Mouse (Mus musculus): ENCODE data around the gene Gm11172. TPM values are rescaled to one million over a fixed set of nuclear protein-coding genes. Genes with fewer than 3 reads are reported as not detected.

Gm11172 gene
- polyA plus RNA-seq, 1 experiment from 2014 or later = not detected

- Histone ChIP-seq H3K27me3 (ENCODE audit: insufficient read depth, poor library complexity, severe bottlenecking) (no peaks in the 10 kb centered on the region), H3K36me3 (no peaks in the 10 kb centered on the region), H3K4me1 (replicated peaks) (no peaks in the 10 kb centered on the region), H3K27ac (no peak overlapping the region), H3K9me3 (no peaks in the 10 kb centered on the region), H3K4me3 (no peak overlapping the region)
- DNase-seq (ENCODE audit: low spot score) = no peak
- 89% methylated on average over 4 of the region's 4 CpGs for WGBS
These were observed 13.1 kb downstream of the Gm11172 start for GRCm38 (mm10) chr16:10825840-10826239.

- Histone ChIP-seq H3K4me3 (no peak overlapping the region), H3K27ac (no peak overlapping the region), H3K27me3 (ENCODE audit: insufficient read depth, poor library complexity, severe bottlenecking) (no peaks in the 10 kb centered on the region), H3K9me3 (no peaks in the 10 kb centered on the region), H3K36me3 (no peaks in the 10 kb centered on the region), H3K4me1 (replicated peaks) (no peaks in the 10 kb centered on the region)
- 90% methylated on average over 9 of the region's 9 CpGs for WGBS
- no peak for DNase-seq (ENCODE audit: low spot score)
These were observed 14.6 kb downstream of the Gm11172 start for GRCm38 (mm10) chr16:10827269-10827668.

- H3K36me3 ChIP-seq = no peaks in the 10 kb centered on the region
- H3K4me3 ChIP-seq = no peak overlapping the region
- H3K27ac ChIP-seq = no peak overlapping the region
- no peaks in the 10 kb centered on the region for H3K9me3 ChIP-seq
- H3K27me3 ChIP-seq (ENCODE audit: insufficient read depth, poor library complexity, severe bottlenecking) = no peaks in the 10 kb centered on the region
- H3K4me1 ChIP-seq (replicated peaks) = no peaks in the 10 kb centered on the region
- WGBS = 84% methylated on average over 7 of the region's 7 CpGs
- DNase-seq (ENCODE audit: low spot score) = no peak
These were observed 15.2 kb downstream of the Gm11172 start for GRCm38 (mm10) chr16:10827766-10828460.

GRCm38 (mm10) chr16:10828461-10828805 is 15.7 kb downstream of the Gm11172 start:
- no peak overlapping the region for H3K4me3 ChIP-seq
- H3K27ac ChIP-seq = no peak overlapping the region
- 83% methylated on average over 4 of the region's 4 CpGs for WGBS
- H3K36me3 ChIP-seq = no peaks in the 10 kb centered on the region
- H3K27me3 ChIP-seq (ENCODE audit: insufficient read depth, poor library complexity, severe bottlenecking) = peaks cover 3% of the 10 kb centered on the region; the same call in 1 of the 2 replicates
- no peak for DNase-seq (ENCODE audit: low spot score)
- H3K4me1 ChIP-seq (replicated peaks) = no peaks in the 10 kb centered on the region
- H3K9me3 ChIP-seq = no peaks in the 10 kb centered on the region

- 10% methylated on average over 12 of the region's 12 CpGs for WGBS
- no peaks in the 10 kb centered on the region for H3K9me3 ChIP-seq
- peaks cover 35% of the 10 kb centered on the region for H3K4me1 ChIP-seq (replicated peaks)
- peak overlapping the region; percentile 95 for H3K27ac ChIP-seq
- H3K4me3 ChIP-seq = peak overlapping the region; percentile 91
- H3K27me3 ChIP-seq (ENCODE audit: insufficient read depth, poor library complexity, severe bottlenecking) = peaks cover 11% of the 10 kb centered on the region
- peaks cover under 1% of the 10 kb centered on the region; the same call in 1 of the 2 replicates for H3K36me3 ChIP-seq
- no peak for DNase-seq (ENCODE audit: low spot score)
These were observed 21.8 kb downstream of the Gm11172 start for GRCm38 (mm10) chr16:10834542-10834910.

GRCm38 (mm10) chr16:10834911-10835587 is 22.3 kb downstream of the Gm11172 start, which contains the start of gene Rmi2:
Rmi2 (plus strand) TSS chr16:10835059.
- no peaks in the 10 kb centered on the region for H3K9me3 ChIP-seq
- peak; percentile 89 for DNase-seq (ENCODE audit: low spot score)
- peak within 1 kb of the TSS; percentile 91 for H3K4me3 ChIP-seq
- WGBS = 1% methylated on average over 64 of the region's 69 CpGs
- peaks cover 11% of the 10 kb centered on the region for H3K27me3 ChIP-seq (ENCODE audit: insufficient read depth, poor library complexity, severe bottlenecking)
- peak within 1 kb of the TSS; percentile 95 for H3K27ac ChIP-seq
- peaks cover 5% of the 10 kb centered on the region for H3K36me3 ChIP-seq
- peaks cover 38% of the 10 kb centered on the region for H3K4me1 ChIP-seq (replicated peaks)

GRCm38 (mm10) chr16:10836388-10836787 is 23.7 kb downstream of the Gm11172 start:
- Histone ChIP-seq H3K4me1 (replicated peaks) (peaks cover 38% of the 10 kb centered on the region), H3K27ac (no peak overlapping the region), H3K36me3 (peaks cover 17% of the 10 kb centered on the region), H3K27me3 (ENCODE audit: insufficient read depth, poor library complexity, severe bottlenecking) (peaks cover 11% of the 10 kb centered on the region), H3K9me3 (no peaks in the 10 kb centered on the region), H3K4me3 (0 out of 2 replicates have a peak overlapping the region, but pooled peaks have one; percentile 4)
- 93% methylated on average over 3 of the region's 3 CpGs for WGBS
- DNase-seq (ENCODE audit: low spot score) = no peak

GRCm38 (mm10) chr16:10837250-10837649 is 24.5 kb downstream of the Gm11172 start:
- Histone ChIP-seq H3K36me3 (peaks cover 19% of the 10 kb centered on the region), H3K9me3 (no peaks in the 10 kb centered on the region), H3K4me3 (no peak overlapping the region), H3K4me1 (replicated peaks) (peaks cover 39% of the 10 kb centered on the region), H3K27me3 (ENCODE audit: insufficient read depth, poor library complexity, severe bottlenecking) (peaks cover 11% of the 10 kb centered on the region), H3K27ac (no peak overlapping the region)
- WGBS = 93% methylated on average over 3 of the region's 3 CpGs
- DNase-seq (ENCODE audit: low spot score) = no peak

- Histone ChIP-seq H3K9me3 (no peaks in the 10 kb centered on the region), H3K4me1 (replicated peaks) (peaks cover 40% of the 10 kb centered on the region), H3K4me3 (no peak overlapping the region), H3K27ac (no peak overlapping the region; the same call in none of the 2 replicates), H3K36me3 (peaks cover 19% of the 10 kb centered on the region), H3K27me3 (ENCODE audit: insufficient read depth, poor library complexity, severe bottlenecking) (peaks cover 11% of the 10 kb centered on the region)
- WGBS = 86% methylated on average over 1 of the region's 1 CpGs
- no peak for DNase-seq (ENCODE audit: low spot score)
These were observed 25.2 kb downstream of the Gm11172 start for GRCm38 (mm10) chr16:10837903-10838302.

- Histone ChIP-seq H3K36me3 (peaks cover 19% of the 10 kb centered on the region), H3K9me3 (no peaks in the 10 kb centered on the region), H3K4me1 (replicated peaks) (peaks cover 46% of the 10 kb centered on the region), H3K27me3 (ENCODE audit: insufficient read depth, poor library complexity, severe bottlenecking) (peaks cover 5% of the 10 kb centered on the region), H3K27ac (no peak overlapping the region; the same call in 1 of the 2 replicates), H3K4me3 (no peak overlapping the region)
- 44% methylated on average over 10 of the region's 10 CpGs for WGBS
- peak; percentile 24 for DNase-seq (ENCODE audit: low spot score)
These were observed 26.0 kb downstream of the Gm11172 start for GRCm38 (mm10) chr16:10838487-10839245.

GRCm38 (mm10) chr16:10840018-10840417 is 27.3 kb downstream of the Gm11172 start:
- H3K27ac ChIP-seq = no peak overlapping the region
- 92% methylated on average over 14 of the region's 14 CpGs for WGBS
- no peaks in the 10 kb centered on the region for H3K9me3 ChIP-seq
- peaks cover 55% of the 10 kb centered on the region for H3K4me1 ChIP-seq (replicated peaks)
- peaks cover 22% of the 10 kb centered on the region for H3K36me3 ChIP-seq
- H3K27me3 ChIP-seq (ENCODE audit: insufficient read depth, poor library complexity, severe bottlenecking) = no peaks in the 10 kb centered on the region
- no peak overlapping the region for H3K4me3 ChIP-seq
- no peak for DNase-seq (ENCODE audit: low spot score)

- Histone ChIP-seq H3K36me3 (peaks cover 24% of the 10 kb centered on the region), H3K27ac (no peak overlapping the region), H3K4me3 (no peak overlapping the region), H3K9me3 (no peaks in the 10 kb centered on the region), H3K27me3 (ENCODE audit: insufficient read depth, poor library complexity, severe bottlenecking) (no peaks in the 10 kb centered on the region), H3K4me1 (replicated peaks) (peaks cover 39% of the 10 kb centered on the region)
- WGBS = 55% methylated on average over 4 of the region's 4 CpGs
- no peak for DNase-seq (ENCODE audit: low spot score)
These were observed 29.7 kb downstream of the Gm11172 start for GRCm38 (mm10) chr16:10842282-10842855.

All from hindbrain, embryonic 10.5 days (tissue).